Mouse (Mus musculus): ENCODE measurements at regions not wholly inside any gene's neighbourhood (a gene's known extent, or its start where the extent isn't known, plus 50 kb on each side); places are given as distances from the start of the nearest gene placed in this dataset.

DNA sequence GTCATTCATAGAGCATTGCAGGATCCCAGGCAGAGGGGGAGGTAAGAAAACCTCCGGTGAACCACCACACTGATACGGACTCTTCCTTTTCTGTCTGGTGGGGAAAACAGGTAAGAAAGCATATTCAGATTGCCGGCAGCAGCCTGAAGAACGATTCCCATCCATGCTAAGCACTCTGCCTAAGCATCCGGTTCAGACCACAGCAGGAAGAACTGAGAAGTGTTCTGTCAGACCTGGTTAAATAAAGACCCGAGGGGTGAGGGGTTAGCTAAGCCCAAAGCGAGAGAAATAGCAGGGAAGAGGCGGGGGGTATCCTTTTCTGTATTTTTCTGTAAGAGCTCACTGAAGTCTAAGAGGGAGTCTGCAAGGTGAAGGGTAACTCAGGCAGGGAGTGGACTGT, 342.1 kb downstream of the Rapgef2 start:
- no peak for TF ChIP-seq CTCF (IDR thresholded peaks at IDR 0.05; ENCODE audit: borderline replicate concordance, insufficient read depth, low read length)
- TF ChIP-seq POLR2A (IDR thresholded peaks at IDR 0.05; ENCODE audit: low read depth, low read length) = no peak

All from embryonic fibroblast, embryonic 13.5 days (primary cell).